Mouse (Mus musculus) liver, embryonic 14.5 days (tissue): ENCODE data around the gene Gm28043.

Source experiments
- CTCF ChIP-seq: IDR thresholded peaks from 2 replicates; pipeline ENCODE4 v1.5.1; 2016; ENCODE audit warnings: antibody characterized with exemption, low read depth, control low read depth
- EP300 ChIP-seq: IDR thresholded peaks from 2 replicates; pipeline ENCODE4 v1.6.1; 2016; ENCODE audit warnings: antibody characterized with exemption, low read depth

GRCm38 (mm10) chr17:29614115-29615023 lies at the start of gene Gm28043, which contains the start of gene Rnf8:
- TF ChIP-seq CTCF, result peak; percentile 84
- no peak for TF ChIP-seq EP300
